Mouse (Mus musculus) ES-E14 (cell line): ENCODE measurements around the gene B3gnt4.

Experiments
- CHD2 ChIP-seq: IDR thresholded peaks from 2 replicates; pipeline ENCODE4 v1.6.1; 2014; ENCODE audit warnings: mild to moderate bottlenecking, low read depth, low read length, inconsistent platforms
- HCFC1 ChIP-seq: IDR thresholded peaks from 2 replicates; pipeline ENCODE4 v1.6.1; 2012; ENCODE audit warnings: low read length, inconsistent platforms, borderline replicate concordance; ENCODE audit not compliant: insufficient read depth
- ZC3H11A ChIP-seq: IDR thresholded peaks from 2 replicates; pipeline ENCODE4 v1.6.1; 2012; ENCODE audit warnings: low read depth, mild to moderate bottlenecking, inconsistent platforms, low read length, borderline replicate concordance
- ZNF384 ChIP-seq: IDR thresholded peaks from 2 replicates; pipeline ENCODE4 v1.6.1; 2012; ENCODE audit warnings: low read depth, low read length, inconsistent platforms

DNA sequence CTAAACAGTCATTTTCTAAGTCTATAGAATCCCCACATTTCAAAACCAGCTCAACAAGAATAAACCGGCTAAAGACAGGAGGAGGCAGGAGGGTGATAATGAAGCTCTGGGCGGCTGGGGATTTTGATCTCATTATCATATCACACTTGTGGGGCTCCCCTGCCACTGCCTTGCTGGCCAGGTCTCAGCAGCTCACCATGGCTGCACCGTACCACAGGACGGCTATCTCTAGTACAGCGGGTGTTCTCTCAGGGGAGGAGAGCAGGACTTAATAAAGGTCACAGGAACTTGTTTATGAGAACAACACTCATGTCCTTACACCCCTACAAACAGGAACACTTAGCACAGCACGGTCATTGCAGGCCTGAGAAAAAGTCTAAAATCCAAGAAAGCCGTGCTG is 45.4 kb downstream of the B3gnt4 start:
- TF ChIP-seq ZNF384 = no peak
- no peak for TF ChIP-seq HCFC1
- no peak for TF ChIP-seq CHD2
- no peak for TF ChIP-seq ZC3H11A
